In the genomic region with DNA sequence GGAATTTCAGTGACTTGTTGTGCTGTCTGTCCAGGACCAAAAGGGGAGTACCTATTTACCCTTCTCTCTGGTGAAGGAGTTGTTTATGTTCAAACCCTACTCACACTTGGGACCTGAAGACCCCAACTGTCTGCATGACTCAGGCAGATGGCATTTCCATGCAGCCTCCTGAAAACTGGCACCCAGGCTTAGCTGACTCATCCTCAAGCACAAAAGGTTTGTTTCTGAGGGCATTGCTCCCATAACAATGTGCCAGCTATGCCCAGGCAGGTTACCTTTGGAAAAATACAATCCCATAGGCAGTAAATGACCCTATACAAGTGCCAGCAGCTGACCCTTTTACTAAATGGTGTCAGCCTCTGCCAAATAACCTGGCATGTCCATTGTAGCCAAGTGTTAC, we compare ENCODE assay signal across 26 mouse cellular contexts.
DNase-seq lines count a peak whose midpoint lies in the region; ATAC-seq lines count a peak whose summit lies in the region.
"Had no signal": no experiment of that assay in that cellular context is flagged by ENCODE, and none has a peak within 500 bp of the region (broad histone marks: within the 10 kb centered on the region; RNA-seq: fewer than 3 reads in every experiment).

No protein-coding gene starts in this region.

- no peak overlapping the region for H3K9ac ChIP-seq in forebrain, embryonic 16.5 days (replicated peaks; ENCODE audit: low read depth, low read length)
- H3K9ac ChIP-seq: heart, embryonic 13.5 days; intestine, embryonic 15.5 days; limb, embryonic 15.5 days; liver, embryonic 13.5 days had no signal

- intact Hi-C loops in left cerebral cortex, postnatal 4 days (cut with DNase I), result no loop called here
- intact Hi-C loops in left cerebral cortex, postnatal 10 days (cut with DNase I), result no loop called here

- H3K9me3 ChIP-seq in forebrain, embryonic 16.5 days (ENCODE audit: control insufficient read depth, low read length), result no peaks in the 10 kb centered on the region
- H3K9me3 ChIP-seq: heart, embryonic 13.5 days; hindbrain, embryonic 10.5 days; intestine, embryonic 15.5 days; limb, embryonic 10.5 days; limb, embryonic 15.5 days; liver, embryonic 13.5 days; megakaryocyte, embryonic 14.5 days had no signal

- no peak overlapping the region for H3K4me3 ChIP-seq in forebrain, embryonic 16.5 days (replicated peaks; ENCODE audit: low read length)
- H3K4me3 ChIP-seq: heart, embryonic 13.5 days; hindbrain, embryonic 10.5 days; intestine, embryonic 15.5 days; layer of hippocampus, adult 2 months; limb, embryonic 10.5 days; limb, embryonic 15.5 days; liver, embryonic 13.5 days; megakaryocyte, embryonic 14.5 days had no signal

- H3K4me1 ChIP-seq in forebrain, embryonic 16.5 days (replicated peaks; ENCODE audit: control insufficient read depth, insufficient read depth, low read length), result peaks cover 7% of the 10 kb centered on the region
- H3K4me1 ChIP-seq: hindbrain, embryonic 10.5 days; intestine, embryonic 15.5 days; liver, embryonic 13.5 days; megakaryocyte, embryonic 14.5 days had no signal

- H3K36me3 ChIP-seq in forebrain, embryonic 16.5 days (ENCODE audit: control insufficient read depth, insufficient read depth), result no peaks in the 10 kb centered on the region
- H3K36me3 ChIP-seq: heart, embryonic 13.5 days; hindbrain, embryonic 10.5 days; intestine, embryonic 15.5 days; limb, embryonic 10.5 days; limb, embryonic 15.5 days; liver, embryonic 13.5 days had no signal

- no peak overlapping the region for H3K4me2 ChIP-seq in forebrain, embryonic 16.5 days (ENCODE audit: low read length)
- H3K4me2 ChIP-seq: heart, embryonic 13.5 days; intestine, embryonic 15.5 days; limb, embryonic 15.5 days; liver, embryonic 13.5 days had no signal

- H3K27ac ChIP-seq in forebrain, embryonic 16.5 days (ENCODE audit: low read length), result peak overlapping the region; percentile 49
- H3K27ac ChIP-seq: heart, embryonic 13.5 days; hindbrain, embryonic 10.5 days; hindbrain, postnatal 0 days; intestine, embryonic 15.5 days; layer of hippocampus, adult 2 months; limb, embryonic 10.5 days; limb, embryonic 15.5 days; liver, embryonic 13.5 days had no signal

- peak; percentile 3 to 26 for DNase-seq in cerebellum, postnatal 25 days
- peak; percentile 27 for DNase-seq in left cerebral cortex, postnatal 4 days
- no peak for DNase-seq in left cerebral cortex, postnatal 10 days (ENCODE audit: extremely low spot score in 1 of 2, low spot score in 2 of 2)
- peak; percentile 74 for DNase-seq in Muller cell, postnatal 12 days (ENCODE audit: inconsistent ontology term)
- no peak for DNase-seq in frontal cortex, postnatal 36 days (ENCODE audit: low spot score in 2 of 2)
- DNase-seq: adrenal gland, postnatal 36 days; cerebellum, adult 11 months; gastrocnemius, postnatal 10 days; heart, postnatal 10 days; liver, embryonic 13.5 days; lung, adult 18-20 months; lung, postnatal 4 days; thymus, adult 2 months; thymus, postnatal 36 days had no signal

- no peak for ATAC-seq in cerebellum, adult (ENCODE audit: insufficient number of reproducible peaks, low FRiP score, low TSS enrichment)
- ATAC-seq in forebrain, embryonic 16.5 days, result peak; percentile 45
- ATAC-seq: CD4-positive, CD25-positive, alpha-beta regulatory T cell, adult 4 months; intestine, embryonic 15.5 days; lung, postnatal 0 days had no signal

- H3K27me3 ChIP-seq in forebrain, embryonic 16.5 days (replicated peaks; ENCODE audit: control insufficient read depth, insufficient read depth, low read length), result no peaks in the 10 kb centered on the region
- H3K27me3 ChIP-seq: heart, embryonic 13.5 days; intestine, embryonic 15.5 days; limb, embryonic 15.5 days; liver, embryonic 13.5 days; megakaryocyte, embryonic 14.5 days had no signal

Comparison
In these comparisons a context has a peak if more than half of its experiments do, and no peak if none do; other contexts are left out.
1. DNase-seq: peak in cerebellum, postnatal 25 days (2 of 2), left cerebral cortex, postnatal 4 days (single experiment) and Muller cell, postnatal 12 days (single experiment); none in left cerebral cortex, postnatal 10 days (0 of 2) and frontal cortex, postnatal 36 days (0 of 2).